Mouse (Mus musculus) adrenal gland, postnatal 4 days (tissue): ENCODE measurements at regions not wholly inside any gene's neighbourhood (a gene's known extent, or its start where the extent isn't known, plus 50 kb on each side); places are given as distances from the start of the nearest gene placed in this dataset.
A peak's percentile ranks its signal among the peaks of the same experiment; 100 is the strongest.

ENCODE experiments used
- DNase-seq, 2 experiments: peaks; one replicate each; pipeline ENCODE4 v3.0.0; 2021 to 2022; ENCODE audit warnings: low spot score in 2 of 2, mixed read lengths in 2 of 2

- DNase-seq, result no peak
Observed at GRCm38 (mm10) chr1:193541934-193542580, 172.0 kb upstream of the Camk1g start.

GRCm38 (mm10) chr1:193541281-193541680 lies 171.2 kb upstream of the Camk1g start:
- no peak for DNase-seq

- DNase-seq, result no peak
Observed at GRCm38 (mm10) chr1:193540486-193540885, 170.4 kb upstream of the Camk1g start.

- no peak for DNase-seq
Observed at GRCm38 (mm10) chr1:193539261-193539660, 169.2 kb upstream of the Camk1g start.

- DNase-seq, result no peak
Observed at GRCm38 (mm10) chr1:193538425-193538824, 168.3 kb upstream of the Camk1g start.

GRCm38 (mm10) chr1:193537616-193538015 lies 167.5 kb upstream of the Camk1g start:
- no peak for DNase-seq

GRCm38 (mm10) chr1:193536552-193536951 lies 166.5 kb upstream of the Camk1g start:
- DNase-seq, result no peak

- no peak for DNase-seq
Observed at GRCm38 (mm10) chr1:193534449-193534848, 164.4 kb upstream of the Camk1g start.

GRCm38 (mm10) chr1:193526501-193526900 lies 156.4 kb upstream of the Camk1g start:
- no peak for DNase-seq

GRCm38 (mm10) chr1:193522007-193522406 lies 151.9 kb upstream of the Camk1g start:
- no peak for DNase-seq

- no peak for DNase-seq
Observed at GRCm38 (mm10) chr1:193518840-193519239, 148.7 kb upstream of the Camk1g start.

- no peak for DNase-seq
Observed at GRCm38 (mm10) chr1:193517968-193518367, 147.9 kb upstream of the Camk1g start.

- no peak for DNase-seq
Observed at GRCm38 (mm10) chr1:193517293-193517692, 147.2 kb upstream of the Camk1g start.

GRCm38 (mm10) chr1:193516395-193516794 lies 146.3 kb upstream of the Camk1g start:
- no peak for DNase-seq

- no peak for DNase-seq
Observed at GRCm38 (mm10) chr1:193513929-193514710, 144.0 kb upstream of the Camk1g start.

- no peak for DNase-seq
Observed at GRCm38 (mm10) chr1:193510066-193510793, 140.1 kb upstream of the Camk1g start.

GRCm38 (mm10) chr1:193508271-193508670 lies 138.2 kb upstream of the Camk1g start:
- no peak for DNase-seq

- no peak for DNase-seq
Observed at GRCm38 (mm10) chr1:193506991-193507390, 136.9 kb upstream of the Camk1g start.

- no peak for DNase-seq
Observed at GRCm38 (mm10) chr1:193505381-193505780, 135.3 kb upstream of the Camk1g start.

GRCm38 (mm10) chr1:193504611-193505010 lies 134.5 kb upstream of the Camk1g start:
- DNase-seq, result no peak

GRCm38 (mm10) chr1:193503624-193504325 lies 133.7 kb upstream of the Camk1g start:
- peak; percentile 4 to 25 for DNase-seq
